Mouse (Mus musculus) forebrain, postnatal 0 days (tissue): Measurements from ENCODE around the gene Gsta2. TPM values are rescaled to one million over a fixed set of nuclear protein-coding genes. Genes with fewer than 3 reads are reported as not detected.

Experiments
- ATAC-seq: fragments of 200-750 bp; cut with Nextera tagmentation; 2 replicates; pipeline ENCODE4 v1.8.0; 2017; ENCODE audit warnings: mild to moderate bottlenecking, moderate library complexity
- DNase-seq: peaks from one replicate; pipeline ENCODE4 v3.0.0-alpha.2; 2015
- H3K27ac ChIP-seq: fragments of 300-500 bp; sonication (generic); 2 replicates; pipeline ENCODE4 v1.5.1; 2014; ENCODE audit warnings: low read depth, mild to moderate bottlenecking, antibody characterized with exemption, low read length, moderate library complexity, mixed read lengths
- H3K27me3 ChIP-seq: fragments of 300-500 bp; sonication (generic); 2 replicates; pipeline ENCODE4 v1.6.1; 2014; ENCODE audit warnings: mild to moderate bottlenecking, low read length, mixed read lengths; ENCODE audit not compliant: insufficient read depth
- H3K36me3 ChIP-seq: fragments of 300-500 bp; sonication (generic); 2 replicates; pipeline ENCODE4 v1.6.1; 2014; ENCODE audit warnings: mild to moderate bottlenecking, moderate library complexity; ENCODE audit not compliant: insufficient read depth
- H3K4me1 ChIP-seq: fragments of 300-500 bp; sonication (generic); 2 replicates; pipeline ENCODE4 v1.6.1; 2014; ENCODE audit warnings: antibody characterized with exemption; ENCODE audit not compliant: insufficient read depth
- H3K4me2 ChIP-seq: fragments of 300-500 bp; sonication (generic); 2 replicates; pipeline ENCODE4 v1.6.1; 2014; ENCODE audit warnings: low read depth, mild to moderate bottlenecking, moderate library complexity
- H3K4me3 ChIP-seq: fragments of 300-500 bp; sonication (generic); 2 replicates; pipeline ENCODE4 v1.5.1; 2014; ENCODE audit warnings: low read depth, low read length, mixed read lengths
- H3K9ac ChIP-seq: fragments of 300-500 bp; sonication (generic); 2 replicates; pipeline ENCODE4 v1.6.1; 2014; ENCODE audit warnings: mild to moderate bottlenecking
- H3K9me3 ChIP-seq: fragments of 300-500 bp; sonication (generic); 2 replicates; pipeline ENCODE4 v1.6.1; 2016; ENCODE audit warnings: low read length
- CTCF ChIP-seq: sonication (generic); IDR thresholded peaks from 2 replicates; pipeline ENCODE4 v1.5.1; 2016; ENCODE audit warnings: antibody characterized with exemption, control low read depth, low read depth
- WGBS: fragments of 180-500 bp; shearing (Covaris S2); extraction: QIAGEN DNeasy Blood & Tissue Kit; methylation state at CpG from one replicate; pipeline ENCODE4 v1.1.7; 2014; 5-methylcytosine and 5-hydroxymethylcytosine counted together
- polyA plus RNA-seq: library from polyadenylated mRNA; unstranded; fragments of >200 nt; fragmentation: Nextera tagmentation; extraction: Ambion mirVana; gene quantifications from 2 replicates; pipeline ENCODE4 v1.2.1, GENCODE M21; 2015
- total RNA-seq: library from RNA; depleted of rRNA; stranded (reverse); fragments of >200 nt; gene quantifications from 2 replicates; pipeline ENCODE4 v1.2.3, GENCODE M21; 2014

Gene Gsta2
- total and polyA plus RNA-seq, 2 experiments from 2014 or later = not detected

- Histone ChIP-seq H3K27ac (no peak overlapping the region), H3K4me1 (no peaks in the 10 kb centered on the region), H3K4me2 (no peak overlapping the region), H3K9me3 (no peaks in the 10 kb centered on the region), H3K27me3 (peaks cover 44% of the 10 kb centered on the region), H3K36me3 (no peaks in the 10 kb centered on the region), H3K9ac (no peak overlapping the region), H3K4me3 (no peak overlapping the region)
- DNase-seq (no peak), ATAC-seq (no peak)
- 89% methylated on average over 10 of the region's 10 CpGs for WGBS
- TF ChIP-seq CTCF = no peak
Measured at GRCm38 (mm10) chr9:78393741-78394140, 38.2 kb upstream of the Gsta2 start.

GRCm38 (mm10) chr9:78389981-78390380 lies 34.4 kb upstream of the Gsta2 start:
- Histone ChIP-seq H3K36me3 (no peaks in the 10 kb centered on the region), H3K4me3 (no peak overlapping the region), H3K9me3 (no peaks in the 10 kb centered on the region), H3K9ac (no peak overlapping the region), H3K4me2 (no peak overlapping the region), H3K4me1 (no peaks in the 10 kb centered on the region), H3K27me3 (peaks cover 16% of the 10 kb centered on the region), H3K27ac (no peak overlapping the region)
- WGBS = 58% methylated on average over 5 of the region's 5 CpGs
- no peak for DNase-seq
- no peak for TF ChIP-seq CTCF
- ATAC-seq = no peak

GRCm38 (mm10) chr9:78386947-78387346 lies 31.4 kb upstream of the Gsta2 start:
- Histone ChIP-seq H3K4me2 (no peak overlapping the region), H3K36me3 (no peaks in the 10 kb centered on the region), H3K4me3 (no peak overlapping the region), H3K27ac (no peak overlapping the region), H3K9ac (no peak overlapping the region), H3K9me3 (no peaks in the 10 kb centered on the region), H3K27me3 (no peaks in the 10 kb centered on the region; the same call in 1 of the 2 replicates), H3K4me1 (no peaks in the 10 kb centered on the region)
- WGBS = 91% methylated on average over 7 of the region's 7 CpGs
- DNase-seq (no peak), ATAC-seq (no peak)
- TF ChIP-seq CTCF = no peak

GRCm38 (mm10) chr9:78385893-78386292 lies 30.3 kb upstream of the Gsta2 start:
- peak; percentile 58 for TF ChIP-seq CTCF
- WGBS = 45% methylated on average over 3 of the region's 3 CpGs
- H3K4me3 ChIP-seq = no peak overlapping the region
- no peak overlapping the region for H3K4me2 ChIP-seq
- DNase-seq (no peak), ATAC-seq (no peak)
- no peak overlapping the region for H3K9ac ChIP-seq
- H3K27me3 ChIP-seq = no peaks in the 10 kb centered on the region
- no peaks in the 10 kb centered on the region for H3K4me1 ChIP-seq
- H3K27ac ChIP-seq = no peak overlapping the region
- H3K36me3 ChIP-seq = no peaks in the 10 kb centered on the region
- no peaks in the 10 kb centered on the region for H3K9me3 ChIP-seq

- Histone ChIP-seq H3K27me3 (no peaks in the 10 kb centered on the region), H3K36me3 (no peaks in the 10 kb centered on the region), H3K9me3 (no peaks in the 10 kb centered on the region), H3K4me1 (no peaks in the 10 kb centered on the region), H3K4me2 (peak within 1 kb of the TSS; percentile 68), H3K4me3 (peak within 1 kb of the TSS; percentile 38), H3K27ac (peak within 1 kb of the TSS; percentile 50; the same call in 1 of the 2 replicates), H3K9ac (peak within 1 kb of the TSS; percentile 56)
- WGBS = 5% methylated on average over 22 of the region's 23 CpGs
- DNase-seq = peak; percentile 81
- TF ChIP-seq CTCF = 0 out of 2 replicates have a peak, but pooled peaks have one; percentile 11
- ATAC-seq = peak; percentile 97
Measured at GRCm38 (mm10) chr9:78378113-78378785, 22.7 kb upstream of the Gsta2 start, which contains the start of gene Ooep. Ooep (minus strand) TSS chr9:78378725.

GRCm38 (mm10) chr9:78377546-78377945 lies 22.0 kb upstream of the Gsta2 start:
- Histone ChIP-seq H3K9ac (0 out of 2 replicates have a peak overlapping the region, but pooled peaks have one; percentile 7), H3K36me3 (no peaks in the 10 kb centered on the region), H3K27ac (no peak overlapping the region), H3K4me1 (no peaks in the 10 kb centered on the region), H3K4me3 (peak overlapping the region; percentile 38), H3K9me3 (no peaks in the 10 kb centered on the region), H3K4me2 (peak overlapping the region; percentile 68), H3K27me3 (no peaks in the 10 kb centered on the region)
- ATAC-seq (no peak), DNase-seq (peak; percentile 52)
- TF ChIP-seq CTCF = no peak
- 19% methylated on average over 8 of the region's 8 CpGs for WGBS

- no peak for DNase-seq
- Histone ChIP-seq H3K27me3 (no peaks in the 10 kb centered on the region), H3K9ac (no peak overlapping the region), H3K4me3 (no peak overlapping the region), H3K4me1 (no peaks in the 10 kb centered on the region), H3K27ac (no peak overlapping the region), H3K36me3 (no peaks in the 10 kb centered on the region), H3K4me2 (no peak overlapping the region), H3K9me3 (no peaks in the 10 kb centered on the region)
- ATAC-seq = no peak
- TF ChIP-seq CTCF = no peak
- 80% methylated on average over 4 of the region's 4 CpGs for WGBS
Measured at GRCm38 (mm10) chr9:78375486-78375885, 19.9 kb upstream of the Gsta2 start.
